Mouse (Mus musculus) Muller cell, postnatal 12 days (primary cell): ENCODE measurements at regions not wholly inside any gene's neighbourhood (a gene's known extent, or its start where the extent isn't known, plus 50 kb on each side); places are given as distances from the start of the nearest gene placed in this dataset.

Experiments
- DNase-seq: peaks from one replicate; pipeline ENCODE4 v3.0.0-alpha.2; 2015; ENCODE audit errors: inconsistent ontology term

DNA sequence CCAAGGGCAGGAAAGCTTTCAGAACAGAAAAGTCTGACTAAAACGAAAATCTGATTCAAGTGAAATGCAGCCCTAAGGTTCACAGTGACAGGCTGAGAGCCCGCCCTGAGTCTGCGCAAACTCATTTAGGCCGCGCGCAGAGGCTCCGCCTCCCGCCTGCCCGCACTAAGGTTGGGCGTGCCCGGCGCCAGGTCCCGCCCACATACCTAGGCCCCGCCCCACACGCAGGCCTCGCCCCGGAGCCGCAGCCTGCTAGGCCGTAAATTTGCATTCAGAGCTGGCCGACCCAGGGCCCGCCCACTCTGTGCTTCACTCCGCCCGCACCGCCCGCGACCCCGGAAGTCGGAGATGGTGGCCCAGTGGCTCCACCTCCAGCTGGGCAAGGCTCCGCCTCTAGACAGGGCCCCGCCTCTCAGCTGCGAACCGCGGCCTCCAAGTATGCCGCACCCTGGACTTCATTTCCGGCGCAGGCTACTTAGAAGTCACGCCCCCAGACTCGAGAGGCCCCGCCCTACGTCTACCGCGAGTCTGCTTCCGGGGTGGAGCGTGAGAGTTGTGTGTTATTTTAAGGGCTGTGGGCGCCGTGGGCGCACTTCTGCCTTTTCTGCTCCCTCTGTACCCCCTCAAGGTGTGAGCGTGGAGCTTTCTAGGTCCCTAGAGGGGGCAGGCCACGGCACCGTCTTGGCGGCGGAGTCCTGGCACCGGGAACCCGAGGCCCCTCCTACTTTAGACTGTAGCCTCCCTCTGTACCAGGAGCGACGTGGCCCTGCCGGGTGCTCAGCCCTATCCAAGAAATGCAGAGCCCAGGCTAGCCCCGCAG, 52.3 kb upstream of the Wnt7b start:
- peak; percentile 100 for DNase-seq

DNA sequence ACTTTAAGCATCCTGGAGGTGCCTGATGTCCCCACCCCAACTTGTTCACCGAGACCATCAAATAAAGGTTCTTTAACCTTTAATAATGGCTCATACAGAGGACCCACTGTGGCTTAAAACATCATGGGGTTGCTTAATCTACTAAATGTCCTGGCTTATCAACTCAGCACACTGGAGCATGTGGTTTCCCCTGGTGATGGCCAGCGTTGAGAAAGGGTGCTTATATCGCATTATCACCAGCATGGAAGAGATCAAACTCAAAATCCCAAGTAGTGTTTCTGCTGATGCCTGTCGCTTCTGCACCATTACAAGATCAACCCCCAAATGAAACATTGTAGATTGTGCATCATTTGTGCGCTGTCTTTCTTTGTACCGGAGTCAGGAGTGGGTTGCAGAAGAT, 53.2 kb upstream of the Wnt7b start:
- DNase-seq = no peak

DNA sequence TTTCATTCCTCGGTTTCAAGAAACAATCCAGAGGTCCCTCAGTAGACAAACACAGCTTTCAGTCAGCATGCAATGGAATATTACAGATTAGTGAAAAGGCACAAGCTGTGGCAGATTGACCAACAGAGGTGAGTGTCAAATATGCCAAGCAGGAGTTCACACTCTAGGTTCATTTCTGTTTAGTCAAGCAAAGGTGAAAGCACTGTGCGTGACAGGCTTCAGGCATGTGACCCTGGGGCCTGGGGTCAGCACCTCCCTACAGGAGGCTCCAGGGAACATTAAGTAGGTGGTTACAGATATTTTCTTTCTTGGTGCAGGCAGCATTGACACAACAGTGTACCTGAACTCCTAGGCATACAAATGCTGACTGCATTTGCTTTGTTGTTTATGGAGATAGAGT, 57.3 kb upstream of the Wnt7b start:
- no peak for DNase-seq

DNA sequence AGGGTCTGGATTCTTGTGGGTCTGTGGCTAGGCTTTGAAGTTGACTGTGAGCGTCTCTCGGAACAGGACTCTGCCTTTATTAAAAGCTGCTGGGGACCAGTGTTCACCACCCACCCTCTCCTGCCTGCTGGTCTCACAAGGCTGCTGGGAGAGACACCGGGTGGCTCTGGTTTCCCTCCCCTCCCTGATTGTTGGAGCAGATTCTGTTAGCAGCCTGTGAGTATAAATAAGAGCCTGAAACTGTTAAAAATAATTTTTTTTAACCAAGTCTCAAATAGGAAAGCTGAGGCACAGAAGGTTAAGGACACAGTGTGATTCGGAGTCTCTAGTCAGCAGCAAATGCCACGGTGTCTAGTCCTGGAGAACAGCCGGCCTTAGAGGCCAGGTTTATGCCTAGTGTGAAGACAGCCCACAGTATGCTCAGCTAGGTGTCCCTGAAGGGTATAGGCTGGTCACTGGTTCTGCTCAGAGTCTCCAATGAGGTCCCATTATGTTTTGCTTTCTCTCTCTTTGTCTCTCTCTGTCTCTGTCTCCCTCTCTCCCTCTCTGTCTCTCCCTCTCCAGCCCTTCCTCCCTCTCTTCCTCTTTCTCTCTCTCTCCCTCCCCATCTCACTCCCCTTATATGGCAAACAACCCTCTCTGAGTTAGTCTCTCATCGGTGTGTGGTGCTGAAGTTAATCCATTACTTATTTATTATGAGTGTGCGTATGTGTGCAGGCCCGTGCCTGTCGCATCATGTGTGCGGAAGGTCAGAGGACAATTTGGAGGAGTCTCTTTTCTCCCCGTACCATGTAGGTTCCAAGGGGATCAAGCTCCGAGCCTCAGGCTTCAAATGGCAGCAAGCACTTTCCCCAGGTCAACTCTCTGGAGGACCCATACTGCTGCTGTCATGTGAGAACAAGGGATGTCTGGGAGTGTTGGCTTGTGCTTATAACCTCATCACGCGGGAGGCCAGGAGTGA, 59.1 kb upstream of the Wnt7b start:
- DNase-seq = no peak

DNA sequence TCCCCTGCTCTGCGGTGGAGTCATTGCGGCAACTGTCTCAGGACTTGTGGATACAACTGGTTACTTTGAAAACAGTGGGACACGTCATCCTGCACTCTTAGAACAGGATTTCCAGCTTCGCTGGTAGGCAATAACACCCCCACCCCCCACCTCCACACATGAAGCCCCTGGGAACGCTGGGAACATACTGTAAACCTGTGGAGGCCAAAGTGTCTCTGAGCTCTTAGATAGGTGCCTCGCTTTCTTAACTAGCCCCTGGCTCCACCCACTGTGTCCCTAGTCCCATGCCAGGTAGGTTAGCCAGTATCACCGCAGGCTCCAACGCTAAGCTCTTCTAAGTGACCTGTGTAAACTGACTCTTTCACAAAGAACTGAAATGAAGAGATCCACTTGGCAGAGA, 63.1 kb upstream of the Wnt7b start:
- no peak for DNase-seq

DNA sequence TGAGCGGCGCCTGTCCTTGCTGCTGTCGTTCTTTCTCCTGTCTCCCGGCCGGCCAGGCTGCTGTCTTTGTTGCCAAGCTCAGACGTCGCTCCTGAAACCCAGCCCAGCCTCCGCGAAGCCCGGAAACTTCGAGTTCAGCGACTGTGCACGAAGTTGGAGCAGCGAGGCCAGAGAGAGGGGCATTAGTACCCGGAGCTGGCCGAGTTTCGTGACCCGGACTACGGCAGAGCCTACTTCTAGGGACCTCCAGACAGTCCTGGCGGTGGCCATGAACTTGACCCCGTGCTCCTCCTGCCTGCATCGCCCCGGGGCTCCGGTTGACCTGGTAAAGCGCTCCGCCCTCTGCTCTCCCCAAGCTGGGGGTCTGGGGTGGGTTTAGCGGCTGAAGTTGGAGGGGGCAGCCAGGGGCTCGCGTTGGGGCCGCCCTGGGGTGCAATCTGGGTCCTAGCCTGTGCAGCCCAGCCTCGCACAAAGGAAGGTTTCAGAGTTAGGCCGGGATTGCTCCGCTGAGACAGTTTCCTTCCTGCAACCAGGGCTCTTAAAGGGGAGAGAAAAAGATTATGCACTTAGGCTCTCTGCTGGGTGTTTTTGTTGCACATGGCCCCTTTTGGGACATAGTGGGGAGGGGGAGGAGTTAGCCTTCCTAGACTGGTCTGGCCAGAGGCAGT, 63.8 kb upstream of the Wnt7b start:
- DNase-seq = peak; percentile 70

DNA sequence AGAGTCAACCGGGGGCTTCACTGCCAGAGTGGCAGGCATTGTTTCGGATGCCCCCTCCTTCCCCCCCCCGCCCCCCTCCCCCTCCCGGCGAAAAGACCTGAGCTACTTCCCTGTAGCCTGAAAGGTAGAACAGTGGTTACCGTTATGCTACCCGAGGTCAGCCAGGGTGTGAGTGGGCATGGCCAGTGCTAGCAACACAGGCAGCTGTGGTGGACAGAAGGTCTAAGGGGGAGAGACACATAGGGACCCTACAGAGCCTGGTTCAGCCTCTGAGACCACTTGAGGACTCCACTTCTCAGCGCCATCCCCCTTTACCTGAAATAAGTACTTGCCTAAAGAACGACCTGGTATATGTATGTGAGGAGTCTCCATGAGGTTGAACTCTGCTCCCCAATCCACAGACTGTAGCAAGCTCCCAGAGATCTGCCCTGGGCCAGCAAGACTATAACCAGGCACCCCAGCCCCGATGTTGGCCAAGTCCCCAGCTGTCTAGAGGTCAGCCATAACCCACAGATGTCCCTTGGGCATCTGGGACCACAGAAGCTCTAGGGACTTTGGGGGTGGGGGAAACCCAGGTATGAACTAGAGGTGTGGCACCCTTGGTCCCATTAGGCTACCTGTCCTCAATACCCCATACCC, 64.5 kb upstream of the Wnt7b start:
- DNase-seq = no peak

DNA sequence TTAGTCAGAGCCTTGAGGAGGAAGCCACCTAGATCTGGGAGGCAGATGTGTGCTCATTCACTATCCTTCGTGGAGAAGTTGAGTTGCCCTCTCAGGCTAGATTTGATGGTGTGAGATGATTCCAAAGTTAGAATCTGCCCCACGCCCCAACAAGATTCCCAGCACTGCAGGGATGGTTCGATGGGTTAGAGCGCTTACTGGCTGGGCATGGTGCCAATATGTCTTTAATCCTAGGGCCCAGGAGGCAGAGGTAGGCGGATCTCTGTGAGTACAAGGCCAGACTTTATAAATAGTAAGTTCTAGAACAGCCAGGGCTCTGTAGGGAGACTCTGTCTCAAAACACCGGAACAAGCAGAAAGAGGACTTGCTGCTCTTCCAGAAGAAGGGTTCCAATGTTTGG, 65.3 kb upstream of the Wnt7b start:
- no peak for DNase-seq

DNA sequence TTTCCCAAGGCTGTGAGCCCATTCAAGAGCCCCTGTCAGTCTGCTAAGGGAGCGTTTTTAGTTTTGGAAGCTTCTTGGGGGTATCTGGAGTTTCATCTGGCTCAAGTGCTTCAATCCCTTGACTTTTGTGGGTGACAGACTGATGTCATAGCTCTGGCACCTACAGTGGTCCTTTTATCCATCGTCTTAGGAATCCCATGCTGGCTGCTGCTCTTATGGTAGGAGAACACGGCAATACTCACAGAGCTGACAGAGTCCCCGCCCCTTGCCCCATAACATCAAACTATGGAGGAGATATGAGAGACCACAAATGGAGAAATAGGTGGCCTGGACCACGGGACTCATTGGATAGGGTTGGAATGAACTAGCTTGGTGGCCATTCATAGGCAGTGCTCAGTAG, 68.0 kb upstream of the Wnt7b start:
- DNase-seq = no peak

DNA sequence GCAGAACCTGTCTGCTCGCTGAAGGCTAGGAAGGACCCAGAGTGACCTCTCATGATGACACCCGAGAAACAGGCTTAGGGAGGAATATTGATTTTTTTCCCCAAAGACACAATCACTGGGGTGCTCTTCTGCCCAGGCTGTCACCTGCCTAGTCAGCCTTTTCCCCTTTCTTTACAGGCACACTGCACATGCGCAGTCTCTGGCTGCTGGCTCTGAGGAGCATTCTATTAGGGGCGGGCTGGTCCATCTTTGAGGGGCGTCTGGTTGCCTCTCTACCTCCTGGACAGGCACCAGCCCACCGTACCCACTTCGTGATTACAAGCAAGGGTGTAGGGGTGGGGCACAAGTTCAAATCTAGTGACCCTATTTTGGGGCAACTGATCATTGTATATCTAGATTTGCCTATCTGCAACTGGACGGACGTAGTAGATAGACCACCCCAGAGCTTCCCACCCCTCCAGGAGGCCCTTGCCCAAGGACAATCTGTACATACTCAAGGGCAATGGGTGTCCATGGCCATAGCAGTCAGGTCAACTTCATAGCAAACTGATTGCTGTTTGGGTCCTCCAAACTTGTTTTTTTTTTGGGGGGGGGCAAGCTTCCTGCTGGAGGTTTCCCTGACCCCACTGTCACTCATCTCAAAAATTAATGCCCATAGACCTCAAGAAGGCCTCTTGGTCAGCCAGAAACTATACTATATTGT, 69.6 kb upstream of the Wnt7b start:
- no peak for DNase-seq

DNA sequence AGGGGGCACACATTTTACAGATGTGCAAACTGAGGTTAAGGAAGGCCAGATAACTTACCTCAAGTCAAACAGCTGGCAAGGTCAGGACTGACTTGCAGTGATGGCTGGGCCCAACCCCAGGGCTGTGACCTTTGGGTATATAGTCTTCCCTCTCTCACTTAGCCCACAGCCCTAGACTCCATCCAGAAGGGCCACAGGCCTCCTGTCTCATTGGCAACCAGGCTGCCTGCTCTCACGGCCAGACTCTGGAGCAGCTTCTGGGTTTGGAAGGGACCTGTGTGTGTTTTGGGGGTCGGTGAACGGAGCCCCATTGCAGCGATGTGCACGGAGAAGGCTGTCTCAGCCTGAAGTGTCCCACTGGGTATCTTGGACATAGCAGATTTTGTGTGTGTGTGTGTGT, 70.2 kb upstream of the Wnt7b start:
- DNase-seq = no peak

DNA sequence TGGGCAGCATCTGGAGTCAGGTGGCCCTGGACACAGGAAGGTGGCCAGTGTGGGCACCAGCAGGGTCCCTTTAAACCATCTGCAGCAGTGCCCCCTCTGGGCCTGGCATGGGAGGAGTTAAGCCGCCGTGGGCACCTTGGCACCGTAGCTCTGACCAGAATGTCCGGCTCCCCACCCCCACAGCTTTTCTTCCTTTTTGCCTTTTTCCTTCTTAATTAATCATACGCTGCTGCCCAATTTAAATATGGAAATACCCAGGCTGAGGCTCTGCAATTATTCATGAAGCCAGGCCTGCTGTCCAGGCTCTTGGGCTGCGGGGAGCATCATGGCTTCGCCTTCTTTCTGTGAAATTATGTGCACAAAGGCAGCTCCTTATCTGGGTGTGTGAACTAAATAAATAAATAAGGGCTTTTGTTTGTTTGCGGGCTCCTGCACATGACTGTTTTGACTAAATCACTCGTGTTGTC, 70.6 kb upstream of the Wnt7b start:
- DNase-seq = peak; percentile 83

DNA sequence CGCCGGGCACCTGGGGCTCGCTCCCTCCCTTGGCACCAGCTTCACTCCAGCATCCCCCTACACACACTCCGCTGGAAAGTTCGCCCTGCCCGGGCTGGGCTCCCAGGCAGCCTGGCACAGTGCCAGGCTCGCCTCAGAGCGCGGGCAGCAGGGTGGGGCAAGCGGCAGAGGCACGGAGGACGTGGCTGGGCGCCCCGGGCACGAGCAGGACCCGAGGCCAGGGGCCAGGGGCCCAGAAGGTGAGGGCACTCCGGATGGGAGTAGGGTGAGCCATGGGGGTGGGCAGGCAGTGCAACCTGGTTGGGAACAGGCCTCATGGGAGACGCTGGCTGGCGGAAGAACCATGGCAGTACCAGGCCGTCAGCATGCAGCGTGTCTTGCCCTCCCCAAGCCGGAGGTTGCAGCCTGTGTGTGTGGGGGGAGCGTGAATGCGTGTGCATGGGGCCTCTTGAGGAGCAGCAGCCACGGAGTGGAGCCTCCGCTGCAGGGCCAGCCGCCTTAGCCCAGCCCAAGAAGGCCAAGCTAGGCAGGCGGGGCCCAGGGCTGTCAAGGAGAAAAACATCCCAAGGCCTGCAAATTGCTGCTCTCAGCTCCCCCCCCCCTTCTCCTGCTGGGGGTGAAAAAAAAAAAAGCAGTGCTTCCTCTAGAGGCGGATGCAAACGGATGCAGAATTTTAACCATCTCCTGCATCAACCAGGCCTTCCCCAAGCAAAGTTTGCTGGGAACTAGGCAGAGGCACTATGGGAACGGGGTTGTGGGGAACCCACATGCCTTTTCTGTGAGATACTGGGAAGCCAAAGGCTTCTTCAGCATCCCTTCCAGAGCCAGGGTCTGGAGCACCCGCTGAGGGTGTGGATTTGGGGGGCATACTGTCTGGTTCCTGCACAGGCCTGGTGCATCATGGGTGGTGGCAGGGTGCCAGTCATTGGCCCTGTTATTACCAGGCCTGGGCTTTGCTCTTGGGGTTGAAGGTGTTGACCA, 71.4 kb upstream of the Wnt7b start:
- DNase-seq = peak; percentile 94

DNA sequence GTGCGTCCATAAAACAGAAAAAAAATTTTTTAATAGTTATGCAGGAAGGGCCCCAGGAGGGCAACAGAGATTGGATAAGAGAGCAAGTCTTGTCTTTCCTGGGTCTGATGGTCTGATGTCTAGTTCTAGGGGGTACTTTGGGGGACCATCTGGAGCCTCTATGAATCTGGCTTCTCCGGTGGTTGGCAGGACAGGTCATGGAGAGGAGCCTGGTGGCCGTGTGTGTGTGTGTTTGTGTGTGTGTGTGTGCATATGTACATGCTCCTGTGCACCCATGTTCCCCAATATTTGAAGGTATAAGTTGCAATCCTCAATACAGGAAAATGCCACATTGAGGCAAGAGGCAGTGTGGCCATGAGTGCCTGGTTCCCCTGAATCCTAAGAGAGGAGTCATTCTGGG, 72.5 kb upstream of the Wnt7b start:
- no peak for DNase-seq

DNA sequence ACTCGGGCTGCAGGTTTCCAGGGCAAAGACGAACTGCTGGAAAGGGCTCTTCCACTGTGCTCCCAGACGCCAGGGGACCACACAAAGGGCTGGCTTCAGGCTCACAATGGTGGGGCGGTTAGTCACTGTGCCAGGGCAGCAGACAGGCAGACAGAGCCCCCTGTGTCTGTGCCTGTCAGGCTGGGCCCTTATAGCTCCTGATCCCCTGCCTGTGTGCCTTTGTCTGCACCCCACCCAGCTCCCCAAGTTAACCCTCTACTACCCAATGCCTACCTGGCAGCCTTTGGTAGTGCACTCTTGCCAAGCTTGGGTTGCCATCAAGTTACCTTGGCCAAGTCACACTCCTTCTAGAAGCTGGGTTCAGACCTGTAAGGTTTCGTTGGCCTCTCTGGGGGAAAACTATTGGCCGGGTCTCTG, 73.5 kb upstream of the Wnt7b start:
- DNase-seq = peak; percentile 80

DNA sequence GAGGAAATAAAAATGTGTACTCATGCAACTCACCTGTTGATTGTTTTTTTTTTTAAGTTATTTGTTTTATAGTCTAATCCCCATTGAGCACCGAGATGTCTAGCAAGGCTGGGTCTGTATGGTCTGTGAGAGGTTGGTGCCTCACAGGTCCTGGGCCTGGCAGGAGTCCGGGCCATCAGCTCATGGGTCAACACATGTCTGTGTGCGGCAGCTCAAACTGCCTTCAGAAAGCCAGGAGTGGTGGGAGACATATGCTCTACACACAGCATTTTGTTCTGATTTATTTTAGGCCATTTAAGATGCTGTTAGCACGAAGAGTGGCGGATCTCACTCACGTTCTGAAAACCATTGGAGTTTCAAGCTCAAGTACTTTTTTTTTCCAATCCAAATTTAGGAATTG, 74.6 kb upstream of the Wnt7b start:
- no peak for DNase-seq

DNA sequence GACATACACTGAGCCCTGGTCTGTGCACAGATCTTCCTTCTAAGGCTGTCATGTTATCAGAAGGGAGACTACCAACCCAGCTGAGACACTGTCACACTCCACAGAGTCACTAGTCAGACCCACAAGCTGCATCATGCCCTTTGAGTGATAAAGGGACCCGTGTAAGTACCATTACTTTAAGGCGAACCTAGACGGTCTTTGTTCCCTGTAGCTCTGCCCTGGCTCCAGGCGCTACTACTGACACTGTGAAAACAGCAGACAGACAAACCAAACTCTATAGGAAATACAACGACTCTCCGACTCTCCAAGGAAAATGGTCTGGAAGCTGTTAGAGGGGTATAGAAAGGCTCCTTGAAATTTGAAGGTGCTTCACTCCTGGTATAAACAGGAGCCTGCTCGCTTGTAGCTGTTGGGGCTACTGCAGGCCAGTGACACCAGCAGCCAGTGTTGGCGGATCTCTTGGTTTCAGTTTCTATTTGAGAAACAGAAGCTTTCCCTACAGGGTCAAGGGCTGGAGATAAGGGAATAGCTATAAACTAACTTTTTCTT, 75.2 kb upstream of the Wnt7b start:
- DNase-seq = no peak

DNA sequence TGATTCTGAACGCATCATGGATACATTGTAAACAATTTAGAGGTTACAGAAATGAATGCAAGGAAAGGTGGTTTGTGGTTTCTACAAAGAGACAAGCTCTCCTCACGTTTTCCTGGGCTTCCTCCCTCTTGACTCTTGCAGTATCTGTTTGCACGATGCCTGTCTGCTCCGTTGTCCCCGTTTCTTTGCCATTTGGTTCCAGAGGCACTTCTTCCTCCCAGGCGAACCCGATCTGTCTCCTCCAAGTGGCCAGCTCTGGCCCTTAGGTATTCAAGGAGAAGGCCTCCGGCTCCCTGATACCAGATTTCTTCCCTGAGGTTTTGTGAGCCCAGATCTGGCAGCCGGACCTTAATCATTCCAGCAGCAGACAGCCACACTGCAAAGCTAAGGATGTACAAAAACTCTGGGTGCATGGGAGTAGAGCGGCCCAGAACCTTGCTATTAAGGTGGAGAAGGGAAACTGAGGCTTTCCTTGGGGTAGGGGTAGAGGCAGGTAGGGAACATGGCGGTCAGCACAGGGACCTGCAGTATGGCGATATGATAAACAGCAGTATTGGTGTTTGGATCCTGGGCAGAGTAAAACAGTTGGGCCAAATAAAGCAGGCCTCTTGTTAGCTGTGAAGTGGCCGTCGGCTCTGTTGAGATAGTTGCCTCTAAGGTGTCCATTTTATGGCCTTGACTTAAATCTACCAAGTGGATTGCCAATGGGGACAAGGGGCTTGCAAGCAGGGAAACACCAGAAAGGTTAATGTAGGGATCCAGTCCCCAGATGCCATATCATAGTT, 76.0 kb upstream of the Wnt7b start:
- DNase-seq = no peak
